Mouse (Mus musculus): ENCODE results near the gene Paqr4.

Gene Paqr4

DNA sequence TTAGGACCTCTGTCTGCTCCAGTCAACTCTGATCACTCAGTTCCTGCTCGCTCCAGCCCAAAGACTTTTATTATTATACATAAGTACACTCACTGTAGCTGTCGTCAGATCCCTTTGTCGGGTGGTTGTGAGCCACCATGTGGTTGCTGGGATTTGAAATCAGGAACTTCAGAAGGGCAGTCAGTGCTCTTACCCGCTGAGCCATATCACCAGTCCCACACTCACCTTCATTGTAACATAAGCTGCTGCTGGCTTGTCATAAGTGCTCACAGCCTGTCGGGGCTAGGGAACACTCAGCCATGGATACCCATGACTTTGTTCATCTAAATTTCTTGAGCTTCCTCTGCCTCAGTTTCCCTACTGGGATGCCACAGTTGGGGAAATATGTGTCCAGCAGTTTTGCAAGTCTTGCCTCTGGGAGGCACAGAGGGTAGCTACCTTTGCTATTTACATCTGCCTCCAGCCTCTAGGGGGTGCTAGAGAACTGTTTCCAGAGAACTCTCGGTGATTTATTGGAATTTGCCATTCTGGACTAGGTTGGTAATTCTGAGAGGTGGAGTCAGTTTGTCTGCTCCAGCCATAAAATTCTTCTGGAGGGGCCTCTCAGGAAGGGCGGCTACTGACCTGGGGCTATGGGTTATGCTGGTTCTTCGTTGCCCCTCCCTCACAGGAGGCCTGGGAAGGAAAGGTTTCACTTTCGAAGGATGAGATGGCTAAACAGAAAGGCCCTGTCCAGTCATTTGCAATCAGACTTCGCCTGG lies 8.1 kb upstream of the Paqr4 start:
- peak; percentile 69 for DNase-seq

DNA sequence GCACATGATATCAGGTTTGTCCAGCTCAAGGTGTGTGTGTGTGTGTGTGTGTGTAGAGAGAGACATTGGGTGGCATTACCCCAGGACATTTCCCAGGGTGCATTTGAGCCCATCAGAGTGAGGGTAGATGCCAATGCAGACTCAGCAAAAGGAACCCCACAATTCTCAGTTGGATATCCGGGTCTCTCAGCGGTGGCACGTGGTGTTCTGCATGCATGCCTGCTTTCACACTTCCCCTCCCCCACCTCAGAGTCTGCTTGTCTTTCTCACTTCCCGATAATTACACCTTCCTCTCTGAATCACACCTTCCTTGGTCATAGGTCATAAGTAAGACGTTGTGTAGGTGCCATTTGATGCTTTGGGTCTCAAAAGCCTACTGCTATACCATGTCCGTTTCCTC lies 7.4 kb upstream of the Paqr4 start:
- DNase-seq, result no peak

DNA sequence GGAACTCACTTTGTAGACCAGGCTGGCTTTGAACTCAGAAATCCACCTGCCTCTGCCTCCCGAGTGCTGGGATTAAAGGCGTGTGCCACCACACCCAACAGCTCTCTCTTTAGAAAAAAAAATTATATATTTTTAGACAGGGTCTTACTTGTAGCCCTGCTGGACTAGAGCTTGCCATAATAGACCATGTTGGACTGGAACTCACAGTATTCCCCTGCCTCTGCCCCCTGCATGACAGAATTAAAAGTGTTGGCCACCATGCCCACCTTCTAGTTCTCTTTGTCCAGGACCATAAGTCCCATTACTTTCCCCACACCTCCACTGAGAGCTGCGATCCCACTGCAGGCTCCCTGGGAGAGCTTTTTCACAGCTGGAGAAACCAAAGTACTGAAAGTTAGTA lies 6.8 kb upstream of the Paqr4 start:
- DNase-seq, result no peak

DNA sequence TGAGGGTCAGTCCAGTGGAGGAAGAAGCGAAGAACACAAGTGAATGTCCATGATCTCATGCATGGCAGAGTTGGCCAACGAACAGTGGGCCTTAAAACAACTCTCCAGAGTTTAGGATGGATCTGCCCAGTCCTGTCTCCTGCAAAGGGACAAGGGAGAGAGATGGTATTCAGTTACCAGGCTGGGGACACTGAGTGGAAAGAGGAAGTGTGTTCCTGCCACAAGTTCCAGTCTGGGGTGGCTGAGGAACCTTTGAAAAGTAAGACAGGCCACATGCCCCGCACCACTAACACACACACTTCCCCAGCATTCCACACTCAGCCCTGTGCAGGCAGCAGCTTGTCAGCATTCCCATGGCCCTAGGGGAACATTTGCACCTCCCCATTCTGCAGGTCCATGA lies 6.1 kb upstream of the Paqr4 start:
- no peak for DNase-seq

DNA sequence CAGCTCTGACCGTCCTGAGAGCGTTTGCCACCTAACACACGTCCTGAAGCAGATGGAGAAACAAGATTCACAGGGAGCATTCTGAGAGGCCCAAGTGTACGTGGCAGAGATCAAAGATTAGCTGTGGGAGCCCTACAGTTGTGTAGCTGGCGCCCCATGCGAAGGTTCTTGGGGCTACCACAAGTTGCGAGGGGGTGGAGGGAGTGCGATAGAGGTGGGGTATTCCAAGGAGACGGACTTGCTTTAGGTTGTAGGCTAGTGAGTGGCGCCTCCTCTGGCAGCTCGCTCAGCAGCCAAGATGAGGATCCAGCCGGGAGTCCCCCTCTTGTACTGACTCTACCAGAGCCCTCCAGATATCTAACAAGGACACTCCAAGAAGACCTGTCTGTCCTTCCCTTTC lies 5.6 kb upstream of the Paqr4 start:
- no peak for DNase-seq

DNA sequence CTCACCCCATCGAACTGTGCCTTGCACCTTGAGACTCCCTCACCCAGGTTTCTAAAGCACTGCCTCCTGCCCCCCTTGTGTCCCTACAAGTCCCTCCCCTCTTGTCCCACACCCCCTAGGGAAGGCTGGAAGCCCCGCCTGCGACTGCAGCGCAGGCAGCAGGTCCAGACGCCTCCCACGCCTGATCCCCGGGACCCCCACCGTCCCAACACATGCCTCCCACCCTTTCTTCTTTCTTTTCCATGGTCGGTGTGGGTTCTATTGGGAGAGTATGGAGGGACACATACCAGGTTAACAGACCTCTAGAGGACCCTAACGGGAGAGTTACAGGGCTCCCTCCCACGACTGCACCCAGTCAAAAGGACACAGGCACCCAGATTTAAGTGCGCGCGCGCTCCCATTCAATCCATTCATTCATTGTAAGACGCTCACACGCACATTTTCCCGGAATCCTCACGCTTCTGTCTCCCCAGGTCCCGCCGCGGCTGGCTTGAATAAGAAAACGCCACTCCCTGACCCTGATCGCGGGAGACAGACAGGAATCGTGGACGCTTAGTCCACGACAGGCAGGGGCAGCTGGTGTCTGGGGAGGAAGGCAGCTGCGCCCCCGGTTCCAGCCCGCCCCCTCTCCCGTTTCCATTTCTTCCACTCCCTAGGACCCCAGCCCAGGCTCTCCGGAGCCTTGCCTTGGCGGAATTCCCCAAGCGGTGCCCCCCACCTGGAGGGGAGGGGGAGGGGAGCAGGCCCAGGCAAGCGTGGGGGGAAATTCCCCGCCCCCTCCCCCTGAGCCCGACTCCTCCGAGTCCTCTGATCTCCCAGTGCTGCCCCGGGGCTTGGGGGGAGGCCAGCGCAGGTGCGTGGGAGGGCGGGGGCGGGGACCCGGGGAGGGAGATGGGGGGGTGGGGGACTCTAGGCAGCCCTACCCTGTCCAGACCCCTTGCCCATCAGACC lies 4.9 kb upstream of the Paqr4 start, which contains the start of gene Kremen2:
Kremen2 (minus strand) TSS at position 533 of the 951 bp plus-strand sequence.
- DNase-seq, result no peak

DNA sequence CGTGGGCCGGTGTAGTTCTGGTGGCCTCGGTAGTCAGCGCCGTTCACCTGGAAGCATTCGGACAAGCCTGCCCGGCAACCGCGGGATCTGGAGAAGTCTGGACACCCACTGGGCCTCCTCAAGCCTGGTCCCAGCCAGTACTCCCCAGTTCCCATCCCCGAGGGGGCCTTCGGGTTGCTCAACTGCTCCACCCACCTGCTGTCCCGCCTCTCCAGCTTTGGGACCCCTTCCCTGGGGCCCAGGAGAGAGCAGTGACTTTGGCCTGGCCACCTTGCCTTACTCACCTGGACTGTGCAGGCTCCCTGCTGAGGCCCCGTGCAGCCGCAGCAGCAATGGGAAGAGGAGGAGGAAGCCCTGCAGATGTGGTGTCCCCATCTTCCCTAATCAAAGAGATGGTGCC lies 4.0 kb upstream of the Paqr4 start:
- no peak for DNase-seq

DNA sequence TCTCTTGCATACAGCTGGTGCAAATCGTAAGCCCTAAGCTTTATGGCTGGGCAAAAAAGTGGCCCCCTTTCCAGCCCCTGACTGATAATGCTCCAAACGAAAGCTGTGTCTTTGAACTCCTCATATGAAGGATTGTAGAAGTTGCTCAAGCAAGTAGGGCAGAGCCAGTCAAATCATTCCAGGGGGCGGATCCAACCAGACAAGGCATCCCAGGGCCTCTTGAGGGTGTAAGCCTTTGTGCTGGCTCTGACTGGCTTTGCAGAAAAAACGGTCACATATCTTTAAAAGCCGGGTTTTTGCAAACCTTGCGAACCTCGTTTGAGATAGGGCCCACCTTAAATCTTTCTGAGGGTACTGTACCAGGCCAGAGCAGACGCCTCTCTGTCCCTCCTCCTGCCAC lies 3.4 kb upstream of the Paqr4 start:
- DNase-seq, result no peak

DNA sequence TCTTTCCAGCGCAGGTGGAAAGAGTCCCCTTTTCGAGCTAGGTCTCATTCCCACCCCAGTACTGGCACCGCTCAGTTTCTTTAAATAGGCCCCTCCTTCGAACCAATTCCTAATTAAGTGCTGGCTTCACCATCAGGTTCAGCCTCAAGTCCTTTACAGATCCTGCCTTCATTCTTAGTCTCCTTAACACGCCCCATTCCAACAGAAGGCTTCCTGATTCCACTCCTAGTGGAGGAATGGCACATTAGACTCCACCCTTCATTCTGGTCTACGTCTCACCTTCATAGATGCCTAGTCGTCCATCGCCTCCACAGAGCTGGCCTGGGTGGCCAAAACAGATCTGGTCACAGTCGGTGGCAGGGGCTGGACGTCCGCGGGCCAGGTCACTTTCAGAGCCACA lies 2.3 kb upstream of the Paqr4 start:
- DNase-seq, result no peak

DNA sequence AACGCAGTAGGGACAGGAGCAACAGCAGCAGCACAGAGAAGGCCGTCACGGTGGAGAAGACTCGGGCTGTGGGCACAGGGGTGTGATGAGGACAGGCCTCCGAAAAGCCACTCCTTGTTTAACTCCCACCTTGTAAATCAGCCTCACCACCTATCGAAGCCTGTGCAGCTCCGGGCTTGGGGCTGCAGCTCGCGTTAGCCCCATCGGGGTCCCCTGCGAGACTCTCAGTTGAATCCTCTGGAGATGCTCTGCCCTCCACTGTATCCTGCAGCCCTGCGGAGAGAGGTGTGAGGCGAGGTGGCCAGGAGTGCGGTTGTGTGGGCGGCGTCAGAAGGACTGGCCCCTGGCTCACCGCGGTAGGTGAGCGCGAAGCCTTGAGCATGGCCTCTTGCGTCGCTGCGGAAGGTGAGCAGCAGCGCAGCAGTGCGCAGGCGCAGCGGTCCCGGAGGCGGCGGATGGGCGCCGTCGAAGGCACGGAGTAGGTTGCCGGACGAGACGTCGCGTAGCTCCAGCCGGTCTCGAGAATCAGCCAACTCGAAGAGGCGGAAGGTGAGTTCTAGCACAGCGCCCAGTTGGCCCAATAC lies 1.6 kb upstream of the Paqr4 start:
- no peak for DNase-seq

DNA sequence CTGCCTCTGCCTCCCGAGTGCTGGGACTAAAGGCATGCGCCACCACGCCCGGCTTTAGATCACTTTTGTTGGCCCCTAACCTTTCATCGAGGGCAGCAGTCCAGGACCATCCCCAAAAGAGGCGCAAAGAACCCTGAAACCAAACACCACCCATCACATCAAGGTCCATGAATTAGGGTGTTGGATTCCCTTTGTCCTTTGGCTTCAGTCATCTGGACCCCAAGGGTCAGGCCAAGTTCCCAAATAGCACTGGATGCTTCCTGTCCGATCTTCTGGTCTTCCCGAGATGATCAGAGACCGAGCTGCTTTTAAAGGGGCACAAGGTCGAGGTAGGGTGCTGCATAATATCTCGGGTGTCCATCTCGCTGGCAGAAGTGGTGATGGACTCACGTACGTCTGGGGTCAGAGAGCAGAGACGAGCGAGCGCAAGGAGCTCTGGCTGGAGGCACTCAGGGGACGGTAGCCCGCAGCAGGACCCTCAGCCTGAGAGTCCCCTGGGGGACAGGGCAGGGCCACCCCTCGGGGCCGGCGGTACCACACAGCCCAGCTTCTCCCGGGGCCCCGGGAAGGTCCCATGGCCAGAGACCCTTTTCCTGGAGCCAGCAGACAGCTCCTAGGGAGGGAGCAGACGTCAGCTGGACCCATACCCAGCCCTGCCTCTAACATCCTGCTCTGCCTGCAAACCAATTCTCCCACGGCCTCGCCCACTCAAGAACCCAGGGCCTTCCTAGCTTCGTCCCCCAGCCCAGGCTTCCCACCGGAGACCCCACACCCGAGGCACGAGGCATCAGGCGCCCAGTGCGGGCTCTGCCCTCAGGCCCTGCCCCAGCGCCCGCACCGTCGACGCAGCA lies 917 bp upstream of the Paqr4 start:
- DNase-seq, result no peak

DNA sequence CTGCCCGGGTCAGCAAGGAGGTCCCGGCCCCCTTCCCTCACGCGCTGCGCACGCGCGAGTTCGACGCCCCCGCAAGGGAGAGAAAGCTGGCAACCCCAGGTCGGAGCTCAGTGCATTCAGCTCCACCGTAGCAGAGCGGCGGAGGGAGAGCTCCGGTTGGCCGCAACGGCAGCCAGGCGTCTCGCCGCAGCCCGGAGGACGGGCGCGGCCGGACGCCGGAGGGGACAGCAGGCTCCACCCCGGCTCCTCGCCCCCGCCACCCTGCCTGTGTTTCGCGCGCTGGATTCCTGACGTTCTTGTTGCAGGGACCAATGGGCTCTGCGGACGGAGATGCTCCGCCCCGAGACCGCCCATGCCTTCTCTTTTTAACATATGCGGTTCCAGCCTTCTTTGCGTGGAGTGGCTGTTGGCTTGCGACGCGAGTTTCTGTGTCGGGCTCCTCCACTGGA lies 507 bp downstream of the Paqr4 start:
- DNase-seq, result peak; percentile 91

DNA sequence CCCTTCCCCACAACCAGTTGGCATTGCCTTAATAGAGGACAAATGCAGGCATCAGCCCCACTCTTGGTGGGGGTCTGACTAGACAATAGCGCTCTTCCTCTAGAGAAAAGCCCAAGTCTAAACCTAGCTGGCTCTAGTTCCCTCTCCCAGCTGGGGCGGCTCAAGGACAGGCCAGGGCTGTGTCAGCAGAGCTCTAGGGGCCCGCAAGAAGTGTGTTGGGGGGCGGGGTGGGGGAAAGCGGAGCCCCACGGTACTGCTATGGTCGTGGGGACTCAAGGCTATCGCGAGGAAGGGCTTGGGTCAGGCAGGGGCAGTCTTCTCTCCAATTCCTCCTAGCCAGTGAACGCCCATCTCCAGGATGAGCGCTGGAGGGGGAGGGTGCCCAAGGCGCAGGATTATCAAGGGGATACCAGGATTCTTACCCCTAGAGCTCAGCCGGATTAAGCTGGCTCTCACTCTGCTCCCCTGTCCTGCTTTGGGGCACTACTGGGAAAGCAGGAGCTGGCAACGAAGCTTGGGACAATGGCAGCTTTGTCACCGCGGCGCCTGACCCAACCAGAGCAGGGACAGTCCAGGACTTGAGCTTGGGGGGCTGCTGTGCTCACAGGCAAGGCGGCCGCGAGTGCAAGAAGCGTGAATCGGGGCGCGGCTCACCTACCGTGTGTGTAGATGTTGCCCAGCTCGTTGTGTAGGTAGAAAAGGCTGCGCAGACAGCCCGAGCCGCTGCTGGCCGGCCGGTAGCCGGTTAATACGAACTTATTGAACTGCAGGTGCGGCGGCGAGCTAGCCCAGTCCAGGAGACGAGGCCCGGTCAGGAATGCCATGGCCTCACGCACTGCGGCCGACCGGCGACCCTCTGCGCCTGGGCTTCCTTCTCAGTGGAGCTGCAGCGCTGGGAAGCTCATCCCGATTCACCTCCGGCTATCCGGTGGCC lies 1.2 kb downstream of the Paqr4 start:
- no peak for DNase-seq

DNA sequence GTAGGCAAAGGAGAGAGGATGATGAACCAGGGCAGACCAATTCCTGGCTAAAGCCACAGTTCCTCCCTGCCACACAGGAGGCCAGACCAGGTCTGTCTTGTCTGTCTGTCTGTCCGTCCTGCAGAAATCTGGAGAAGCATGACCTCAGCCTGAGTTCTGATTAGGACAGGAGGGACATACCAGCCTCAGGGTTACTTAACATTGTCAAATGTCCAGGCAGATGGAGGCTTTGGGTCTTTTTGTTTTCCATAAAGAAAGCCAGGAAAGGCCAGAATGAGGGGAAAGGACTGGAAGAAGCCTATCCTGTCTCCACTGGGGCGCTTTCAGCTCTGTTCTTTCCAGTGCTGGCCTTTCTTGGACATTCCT lies 1.8 kb downstream of the Paqr4 start:
- DNase-seq, result no peak

DNA sequence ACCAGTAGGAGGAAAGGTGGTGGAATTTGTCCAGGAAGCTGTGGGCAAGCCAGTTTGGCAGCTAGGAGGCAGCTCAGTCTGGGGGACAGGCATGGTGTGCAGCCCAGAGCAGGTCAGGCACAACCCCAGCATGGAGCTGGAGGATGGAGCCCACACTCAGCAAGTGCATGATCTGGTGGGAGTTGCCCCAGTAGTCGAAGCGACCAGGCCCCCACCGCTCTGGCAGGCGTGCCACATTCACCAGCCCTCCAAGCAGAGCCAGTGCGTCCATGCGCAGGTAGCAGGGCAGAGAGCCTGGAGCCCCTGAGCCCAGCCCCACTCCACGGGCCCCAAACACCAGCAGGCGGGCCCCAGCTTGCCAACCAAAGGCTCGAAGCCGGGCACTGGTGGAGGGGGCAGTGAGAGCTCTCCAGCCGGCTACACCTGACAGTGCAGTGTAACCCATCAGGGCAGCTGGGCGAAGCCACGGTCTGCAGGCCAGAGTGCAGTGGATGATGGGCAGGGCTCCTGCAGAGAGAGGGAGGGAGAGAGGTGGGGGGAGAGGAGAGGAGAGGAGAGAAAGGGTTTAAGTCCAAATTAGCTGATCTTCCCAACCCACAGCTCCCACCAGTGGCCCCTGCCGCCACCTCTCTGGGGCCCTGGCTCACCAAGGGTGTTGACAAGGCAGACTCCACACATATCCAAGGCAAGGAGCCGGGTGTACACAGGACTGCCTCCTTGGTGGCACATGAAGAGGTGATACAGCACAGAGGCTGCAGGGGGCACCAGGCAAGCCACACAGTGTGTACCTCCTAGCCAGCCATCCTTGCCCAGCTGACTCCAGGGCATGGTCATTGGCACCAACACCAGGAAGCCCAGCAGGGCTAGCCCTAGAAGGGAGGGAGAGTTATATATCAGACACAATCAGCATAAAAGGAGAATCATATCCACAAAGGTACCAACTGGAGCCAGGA lies 2.9 kb downstream of the Paqr4 start:
- no peak for DNase-seq

DNA sequence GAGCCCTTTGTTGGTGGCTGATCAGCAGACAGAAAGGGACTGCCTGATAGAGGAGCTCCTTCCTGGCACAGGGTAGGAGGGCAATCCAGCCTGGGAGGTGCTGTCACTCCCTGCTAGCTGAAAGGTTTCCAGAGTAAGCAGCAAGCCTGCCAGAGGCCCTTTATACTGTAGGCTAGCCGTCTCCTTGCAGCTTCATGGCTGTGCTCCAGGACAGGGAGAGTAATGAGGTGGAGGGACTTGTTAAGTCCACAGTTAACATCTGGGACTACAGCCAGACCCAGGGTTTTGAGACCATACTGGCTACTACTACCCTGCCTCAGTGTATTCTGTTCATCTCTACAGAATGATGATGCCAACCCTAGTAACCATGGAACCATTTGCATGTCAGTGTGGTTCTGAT lies 6.3 kb downstream of the Paqr4 start:
- no peak for DNase-seq

DNA sequence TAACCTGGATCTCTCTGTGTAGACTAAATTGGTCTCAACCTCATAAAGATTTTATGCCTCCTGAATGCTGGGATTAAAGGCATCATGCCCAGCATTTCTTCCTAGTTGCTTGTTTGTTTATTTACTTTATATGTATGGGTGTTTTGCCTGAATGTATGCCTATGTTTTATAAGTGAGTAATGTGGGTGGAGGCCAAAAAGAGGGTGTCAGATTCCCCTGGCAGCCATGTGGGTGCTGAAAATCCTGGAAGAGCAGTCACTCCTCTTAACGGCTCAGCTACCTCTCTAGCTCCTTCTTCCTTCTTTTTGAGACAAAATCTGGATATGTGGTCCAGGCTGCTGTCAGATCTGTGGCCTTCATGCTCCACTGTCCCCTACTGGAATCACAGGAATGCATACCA lies 10.2 kb downstream of the Paqr4 start:
- DNase-seq, result no peak

DNA sequence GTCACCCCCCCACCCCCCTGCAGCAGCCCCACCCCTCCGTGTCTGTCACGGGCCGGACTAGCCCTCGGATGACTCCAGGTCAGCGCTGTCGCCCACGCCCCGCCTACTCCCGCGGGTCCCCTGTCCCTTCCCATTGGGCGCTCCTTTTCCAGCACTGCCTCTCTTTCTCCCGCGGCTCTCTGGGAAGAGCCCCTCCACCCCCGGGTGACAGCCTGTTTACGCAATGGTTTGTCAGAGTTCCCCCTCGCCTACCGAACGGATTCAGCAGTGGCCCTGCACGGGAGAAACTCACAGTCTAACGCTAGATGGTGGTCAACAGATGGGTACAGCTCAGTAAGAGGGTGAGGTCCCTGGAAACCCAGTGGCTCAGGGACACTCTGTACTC lies 13.9 kb downstream of the Paqr4 start:
- DNase-seq, result peak; percentile 69

DNA sequence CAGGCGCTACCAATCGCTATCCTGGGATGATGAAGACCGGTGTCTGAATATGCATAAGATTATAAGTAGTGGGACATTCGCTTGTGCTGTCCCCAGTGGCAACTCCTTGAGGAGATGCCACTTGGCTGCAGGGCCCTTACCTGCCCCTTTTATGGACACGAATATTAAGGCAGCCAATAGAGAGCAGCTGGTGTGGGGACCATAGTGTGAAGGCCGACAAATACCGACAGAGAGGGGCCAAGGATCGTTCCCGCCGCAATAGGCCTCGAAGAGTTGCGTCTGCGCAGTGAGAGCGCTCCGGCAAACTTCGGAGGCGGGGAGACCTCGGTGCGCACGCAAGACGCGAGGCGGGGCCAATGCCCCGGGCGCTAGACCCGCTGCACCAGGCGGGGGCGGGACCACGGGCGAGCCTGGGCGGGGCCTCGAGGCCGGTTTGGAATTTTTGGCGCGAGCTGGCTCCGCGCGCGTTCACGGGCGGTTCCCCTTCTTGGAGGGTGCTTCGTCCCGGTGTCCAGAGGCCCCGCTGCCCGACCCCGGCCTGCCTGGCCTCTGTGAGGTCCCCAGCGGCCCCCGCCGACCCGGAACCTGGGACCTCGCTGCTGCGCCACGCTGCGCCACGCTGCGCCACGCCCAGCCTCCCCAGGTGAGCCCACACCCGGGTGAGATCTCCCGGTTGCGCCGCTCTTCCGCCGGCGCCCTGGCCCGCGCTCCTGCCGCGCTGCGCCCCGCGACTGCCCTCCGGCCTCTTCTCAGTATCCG lies 14.5 kb downstream of the Paqr4 start, which contains the start of gene Pkmyt1:
Pkmyt1 (plus strand) TSS at position 338 of the 759 bp plus-strand sequence.
- DNase-seq, result peak; percentile 95

DNA sequence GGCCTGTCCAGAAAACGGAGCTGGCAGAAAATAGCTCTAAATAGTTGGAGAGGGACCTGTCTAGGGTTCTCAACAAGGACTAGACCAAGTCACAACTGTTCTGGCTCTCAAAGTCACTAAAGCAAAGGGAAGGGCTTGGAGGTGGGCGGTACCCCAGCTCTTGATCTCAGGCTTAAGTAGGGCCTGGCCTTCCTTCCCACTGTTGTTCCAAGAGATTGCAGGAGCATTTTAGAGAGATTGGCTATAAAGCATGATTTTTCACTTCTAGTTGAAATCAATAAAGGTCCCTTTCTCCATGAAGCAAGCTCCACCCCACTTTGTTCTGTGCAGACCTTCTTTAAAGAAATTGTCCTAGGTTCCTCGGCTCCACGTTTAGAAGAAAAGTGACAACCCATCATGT lies 15.2 kb downstream of the Paqr4 start:
- DNase-seq, result no peak
